Mouse (Mus musculus) kidney, adult 2 months (tissue): ENCODE measurements around the gene Eml1.

ENCODE experiments used
- CTCF ChIP-seq: fragments of 200-500 bp; conservative IDR thresholded peaks from 2 replicates; pipeline ENCODE4 v1.5.1; 2011; ENCODE audit warnings: low read depth, mild to moderate bottlenecking, control low read depth, low read length, moderate library complexity, mixed read lengths; ENCODE audit not compliant: insufficient read depth, insufficient read length
- POLR2A ChIP-seq: fragments of 200-500 bp; IDR thresholded peaks from one replicate; pipeline ENCODE4 v1.6.1; 2011; ENCODE audit warnings: low read depth, low read length, control low read depth

- TF ChIP-seq POLR2A (no peak), CTCF (no peak)
These were observed 33.2 kb downstream of the Eml1 start for GRCm38 (mm10) chr12:108403957-108404356.
